Mouse (Mus musculus): Measurements from ENCODE around the gene Mast1.

GRCm38 (mm10) chr8:84878915-84879314 lies 58.2 kb downstream of the Mast1 start:
- TF ChIP-seq TAL1 (IDR thresholded peaks at IDR 0.05; ENCODE audit: low read length) (no peak), GATA1 (IDR thresholded peaks at IDR 0.05; ENCODE audit: low read length) (no peak)

All from erythroblast, embryonic 14.5 days (primary cell).